Mouse (Mus musculus) embryo, embryonic 11 days (tissue): ENCODE measurements at regions not wholly inside any gene's neighbourhood (a gene's known extent, or its start where the extent isn't known, plus 50 kb on each side); places are given as distances from the start of the nearest gene placed in this dataset.

Experiments used
- DNase-seq: peaks from one replicate; pipeline ENCODE4 v3.0.0-alpha.2; 2015

GRCm38 (mm10) chr13:34462206-34462807 is 117.3 kb upstream of the Slc22a23 start:
- no peak for DNase-seq

DNA sequence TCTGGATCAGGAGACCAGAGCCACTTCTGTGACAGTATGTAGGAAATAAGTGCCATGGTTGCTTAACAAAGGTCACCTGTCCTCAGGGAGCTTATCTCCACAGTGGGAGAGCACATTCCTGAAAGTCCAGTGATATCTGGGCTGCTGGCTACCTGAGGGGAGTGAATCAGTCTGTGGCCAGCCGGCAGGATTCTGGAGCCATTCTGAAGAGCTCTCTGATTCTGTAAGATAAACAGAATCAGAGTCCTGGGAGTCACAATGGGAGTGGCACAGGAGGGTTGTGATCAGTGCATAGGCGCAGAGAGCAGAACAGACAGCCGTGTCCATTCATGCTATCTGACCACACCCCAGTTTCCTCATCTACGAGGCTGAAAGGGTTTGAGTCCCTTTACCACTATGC is 116.0 kb upstream of the Slc22a23 start:
- DNase-seq = no peak

- no peak for DNase-seq
Measured at GRCm38 (mm10) chr13:34456051-34456450, 111.1 kb upstream of the Slc22a23 start.

DNA sequence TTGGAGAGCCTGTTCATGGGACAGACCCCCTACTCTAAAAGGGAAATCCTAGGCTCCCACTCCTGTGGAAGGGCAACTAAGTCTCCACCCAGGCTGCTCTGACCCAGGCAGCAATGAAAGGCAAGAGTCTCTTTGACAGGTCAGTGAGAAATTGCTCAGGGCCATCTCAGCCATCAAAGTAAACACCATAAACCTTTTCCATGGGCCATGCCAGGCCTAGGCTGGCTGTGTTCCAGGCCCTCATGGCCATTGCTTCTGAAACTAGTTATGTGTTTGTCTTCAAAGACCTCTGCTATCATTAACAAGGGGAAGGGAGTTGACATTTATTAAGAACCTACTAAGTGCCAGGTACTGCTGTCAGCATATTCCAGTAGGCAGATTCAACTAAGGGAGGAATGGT is 101.8 kb upstream of the Slc22a23 start:
- no peak for DNase-seq

DNA sequence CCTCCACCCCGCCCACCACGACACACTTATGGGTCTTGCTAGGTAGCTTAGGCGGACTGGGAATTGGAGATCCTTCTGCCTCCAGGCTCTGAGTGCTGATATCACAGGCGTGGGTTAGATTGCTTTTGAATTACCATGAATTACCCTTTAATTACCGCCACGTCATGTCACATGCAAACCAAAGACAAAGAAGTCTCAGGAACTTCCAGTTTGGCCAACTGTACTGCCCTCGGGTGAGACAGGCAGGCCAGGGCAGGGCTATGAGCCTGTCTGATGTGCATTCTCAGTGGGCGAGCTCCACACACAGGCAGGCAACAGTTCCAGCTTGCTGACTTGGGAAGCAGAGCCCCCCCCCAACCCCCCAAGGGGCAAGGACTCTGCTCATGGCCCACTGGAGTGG is 101.3 kb upstream of the Slc22a23 start:
- no peak for DNase-seq

GRCm38 (mm10) chr13:34441347-34441746 is 96.4 kb upstream of the Slc22a23 start:
- no peak for DNase-seq

GRCm38 (mm10) chr13:34427527-34427926 is 82.5 kb upstream of the Slc22a23 start:
- DNase-seq = no peak

DNA sequence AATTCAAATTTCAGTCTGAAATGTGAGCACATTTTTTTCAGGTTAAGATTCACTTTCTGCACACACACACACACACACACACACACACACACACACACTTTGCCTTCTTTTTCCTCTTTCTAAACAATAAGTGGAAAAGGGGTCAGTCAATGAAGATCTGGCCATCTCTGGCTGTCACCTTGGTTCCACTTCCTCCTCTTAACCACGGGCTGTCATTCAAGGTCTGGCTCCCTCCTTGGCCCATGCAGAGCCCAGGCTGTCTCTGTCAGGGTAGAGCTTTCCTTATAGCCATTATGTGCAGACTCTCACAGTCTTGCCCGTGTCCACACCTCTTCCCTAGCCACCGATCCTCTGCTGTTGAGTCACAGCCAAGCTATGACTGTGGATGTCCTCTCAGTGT is 79.9 kb upstream of the Slc22a23 start:
- DNase-seq = no peak

- DNase-seq = peak; percentile 11
Measured at GRCm38 (mm10) chr13:34421644-34422043, 76.7 kb upstream of the Slc22a23 start.

DNA sequence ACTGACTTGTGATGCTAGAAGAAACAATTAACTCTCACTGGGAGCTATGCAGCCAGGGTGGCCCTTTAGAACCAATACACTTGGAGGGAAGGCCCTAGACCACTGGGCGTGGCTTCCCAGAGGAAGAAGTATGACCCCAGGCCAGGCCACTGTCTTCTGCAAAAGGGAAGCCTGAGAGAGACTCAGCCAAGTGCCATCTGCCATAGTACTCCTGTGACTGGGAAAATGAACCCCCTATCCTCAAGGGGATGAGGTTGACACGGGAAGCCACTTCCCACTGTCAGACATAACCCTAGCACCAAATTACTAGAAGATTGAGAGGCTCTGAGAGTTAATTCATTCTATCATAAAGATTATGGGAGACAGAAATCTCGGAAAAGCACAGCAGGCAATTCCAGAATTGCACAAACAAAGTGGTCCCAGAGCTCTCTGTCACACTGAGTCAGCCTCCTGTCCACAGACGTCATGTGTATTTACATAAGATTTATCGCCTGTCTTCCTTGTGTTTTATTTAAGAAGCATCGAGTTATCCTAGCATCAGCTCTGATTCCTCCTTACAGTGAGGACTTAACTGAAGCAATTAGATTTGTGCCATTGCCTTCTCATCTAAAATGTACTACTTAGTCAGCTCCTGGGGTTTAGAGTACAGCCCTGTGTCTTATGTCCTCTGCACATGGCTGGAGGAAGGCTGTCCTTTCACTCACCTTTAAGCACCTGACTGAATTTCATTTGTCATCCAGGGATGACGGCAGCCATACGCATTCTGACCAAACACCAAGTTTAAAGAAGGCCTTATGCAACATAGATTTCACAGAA is 75.6 kb upstream of the Slc22a23 start:
- peak; percentile 13 for DNase-seq

DNA sequence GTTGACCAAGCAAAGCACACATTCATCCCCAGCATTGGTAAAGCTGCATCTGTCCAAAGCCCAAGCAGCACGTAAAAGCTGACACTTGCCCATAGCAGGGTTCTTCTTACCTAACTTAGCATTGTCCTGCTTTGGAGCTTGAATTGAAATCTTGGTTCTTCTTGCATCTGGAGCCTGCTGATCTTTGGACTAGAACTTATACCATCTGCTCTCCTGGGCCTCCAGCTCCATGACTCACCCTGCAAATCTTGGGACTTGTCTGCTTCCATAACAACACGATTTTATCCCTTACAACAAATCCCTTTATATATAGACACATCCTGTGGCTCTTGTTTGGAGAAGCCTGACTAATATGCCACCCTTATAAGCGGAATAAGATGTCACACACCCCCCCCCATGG is 74.1 kb upstream of the Slc22a23 start:
- no peak for DNase-seq

DNA sequence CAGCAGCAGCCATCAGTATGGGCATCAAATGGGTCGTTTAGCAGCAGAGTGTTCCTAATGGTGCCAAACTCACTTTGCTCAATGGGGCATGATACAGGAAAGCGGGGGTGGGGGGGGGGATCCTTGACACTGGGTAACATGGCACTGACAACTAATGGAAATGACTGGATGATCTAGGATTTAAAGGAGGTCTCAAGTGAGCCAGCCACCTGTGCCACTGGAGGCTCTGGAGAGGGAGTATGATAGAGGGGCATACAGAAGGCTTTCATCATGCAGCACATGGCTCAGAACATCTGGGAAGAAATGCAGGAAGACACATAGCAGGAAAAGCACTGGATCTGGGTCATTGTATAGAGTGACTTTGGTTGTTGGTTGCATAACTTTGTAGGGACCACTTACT is 71.6 kb upstream of the Slc22a23 start:
- no peak for DNase-seq

GRCm38 (mm10) chr13:34414533-34414932 is 69.6 kb upstream of the Slc22a23 start:
- DNase-seq = no peak

DNA sequence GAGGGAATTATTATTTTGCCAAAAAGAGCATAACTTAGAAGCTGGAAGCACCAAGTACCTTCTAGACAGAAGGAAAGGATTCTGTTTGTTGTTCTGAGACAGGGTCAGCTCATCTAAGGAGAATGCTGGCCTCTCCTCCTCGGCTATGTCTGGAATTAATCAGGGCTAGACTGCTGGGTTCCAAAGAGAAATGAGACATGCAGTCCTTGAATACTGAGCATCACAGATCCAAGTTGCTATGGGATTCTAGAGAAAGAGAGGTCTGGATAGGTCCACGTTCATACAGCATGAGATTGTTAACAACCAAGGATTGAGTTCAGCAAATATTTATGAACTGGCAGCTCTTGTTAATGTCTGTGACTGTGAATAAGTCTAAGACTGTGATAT is 63.7 kb upstream of the Slc22a23 start:
- peak; percentile 40 for DNase-seq

DNA sequence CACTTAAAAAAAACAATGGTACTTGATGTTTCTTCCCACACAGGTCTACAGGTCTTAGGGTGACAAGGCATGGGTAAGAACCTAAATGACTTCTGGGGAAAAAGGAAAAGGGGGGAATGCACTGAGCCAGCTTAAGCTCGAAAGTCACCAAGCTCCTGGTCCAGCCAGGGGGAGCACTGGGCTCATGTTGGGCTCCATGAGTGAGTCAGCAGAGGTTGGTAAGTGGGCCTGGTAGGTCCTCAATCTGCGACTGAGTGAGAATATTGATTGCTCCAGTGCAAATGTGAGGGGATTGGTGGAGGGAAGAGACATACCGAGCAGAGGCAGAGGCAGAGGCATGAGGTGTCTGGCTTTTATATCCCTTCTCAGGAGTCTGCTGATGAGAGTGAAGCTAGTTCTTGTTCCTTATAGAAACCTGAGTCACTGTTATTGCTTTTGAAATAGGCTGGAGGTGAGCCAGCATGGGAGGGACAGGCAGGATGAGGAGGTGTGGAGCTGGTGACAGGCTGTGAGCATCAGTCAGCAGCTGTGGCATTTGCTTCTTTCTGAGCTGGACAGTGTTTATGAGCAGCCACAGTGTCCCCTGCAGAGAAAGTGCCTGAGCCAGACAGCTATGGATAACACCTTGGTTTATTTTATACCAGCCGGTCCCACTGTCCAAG is 63.2 kb upstream of the Slc22a23 start:
- peak; percentile 14 for DNase-seq

DNA sequence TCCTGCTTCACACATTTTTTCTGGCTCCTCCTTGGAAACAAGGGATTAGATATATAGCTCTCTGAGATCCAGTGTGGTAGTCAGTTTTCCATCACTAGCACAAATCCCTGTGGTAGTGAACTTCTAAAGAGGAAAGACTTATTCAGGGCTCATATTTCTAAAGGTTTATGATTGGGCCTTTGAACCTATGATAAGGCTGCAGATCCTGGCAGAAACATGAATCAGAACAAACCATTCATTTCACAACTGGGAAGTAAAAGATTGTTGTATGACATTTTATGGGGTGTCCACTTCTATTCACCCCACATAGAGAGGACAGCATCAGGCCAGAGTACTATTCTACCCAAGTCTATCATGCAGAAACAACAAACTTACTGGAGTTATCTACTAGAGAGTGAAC is 61.3 kb upstream of the Slc22a23 start:
- no peak for DNase-seq

DNA sequence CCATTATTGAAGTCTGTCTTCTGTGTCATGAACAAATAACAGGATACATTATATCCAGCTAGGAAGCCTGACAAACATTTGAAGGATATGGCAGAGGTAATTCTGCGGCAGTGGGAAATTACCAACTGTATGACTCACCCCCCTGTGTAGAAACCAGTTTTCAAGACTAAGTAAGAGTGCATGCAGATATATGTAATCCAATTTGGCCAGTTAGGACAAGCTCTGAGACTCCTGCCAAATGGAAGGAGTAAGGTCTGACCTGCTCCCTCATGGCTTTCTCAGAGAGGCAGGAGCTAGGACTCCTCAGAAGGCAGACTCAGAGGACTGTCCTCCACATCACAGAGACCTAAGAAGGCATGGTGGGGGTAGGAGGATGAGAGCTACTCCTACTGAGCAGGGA is 57.6 kb upstream of the Slc22a23 start:
- DNase-seq = no peak

GRCm38 (mm10) chr13:34401031-34401430 is 56.0 kb upstream of the Slc22a23 start:
- no peak for DNase-seq

GRCm38 (mm10) chr13:34398847-34399246 is 53.9 kb upstream of the Slc22a23 start:
- DNase-seq = no peak

- DNase-seq = peak; percentile 18
Measured at GRCm38 (mm10) chr13:34398061-34398787, 53.2 kb upstream of the Slc22a23 start.

DNA sequence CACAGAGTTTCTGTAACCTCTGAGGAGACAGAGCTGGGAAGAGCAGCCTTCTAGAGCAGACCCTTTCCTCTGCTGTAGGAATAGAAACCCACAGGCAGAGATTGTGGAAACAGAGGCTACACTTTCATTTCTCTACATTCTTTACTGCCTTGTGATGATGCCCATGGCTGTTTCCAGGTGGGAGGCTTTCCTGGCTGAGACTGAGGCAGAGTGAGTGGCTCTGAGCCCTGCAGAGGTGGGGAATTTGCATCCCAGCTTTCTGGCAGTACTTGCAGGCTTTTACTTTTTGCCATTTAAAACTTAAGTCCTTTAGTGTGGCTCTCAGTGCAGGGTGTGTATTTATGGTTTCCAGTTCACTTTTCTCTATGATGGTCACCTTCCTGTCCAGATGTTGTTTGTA is 50.5 kb upstream of the Slc22a23 start:
- no peak for DNase-seq

GRCm38 (mm10) chr13:34395010-34395409 is 50.0 kb upstream of the Slc22a23 start:
- no peak for DNase-seq
